Comparison of ENCODE assay signal across 30 mouse cellular contexts in the genomic region with DNA sequence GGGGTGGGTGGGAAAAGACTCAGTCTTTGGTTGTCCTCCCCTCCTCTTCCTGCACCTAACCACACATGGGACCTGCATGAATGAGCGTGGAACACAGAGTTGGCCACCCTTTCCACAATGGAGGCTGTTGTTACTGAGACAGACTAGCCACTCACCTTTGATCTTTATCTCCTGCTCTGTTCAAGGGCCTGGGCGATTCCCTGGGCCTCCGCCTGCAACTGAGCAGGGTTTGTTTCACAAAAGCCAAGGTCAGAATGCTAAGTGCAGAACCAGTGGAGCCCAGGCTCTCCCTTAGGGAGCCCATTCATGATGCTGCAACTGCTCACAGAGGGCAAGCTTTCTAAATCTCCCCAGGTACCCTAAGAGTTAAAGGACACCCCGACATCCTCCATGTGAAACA.
DNase-seq lines count a peak whose midpoint lies in the region; ATAC-seq and TF ChIP-seq lines count a peak whose summit lies in the region.
"Had no signal": no experiment of that assay in that cellular context is flagged by ENCODE, and none has a peak within 500 bp of the region (broad histone marks: within the 10 kb centered on the region; RNA-seq: fewer than 3 reads in every experiment).

No protein-coding gene starts in this region.

- WGBS in hindbrain, embryonic 13.5 days: 39% methylated on average over 4 of the region's 4 CpGs
- WGBS in hindbrain, embryonic 12.5 days: 18% methylated on average over 4 of the region's 4 CpGs
- WGBS in midbrain, embryonic 10.5 days: 29% methylated on average over 4 of the region's 4 CpGs
- 44% methylated on average over 4 of the region's 4 CpGs for WGBS in midbrain, postnatal 0 days

- H3K9me3 ChIP-seq in hindbrain, embryonic 13.5 days: no peaks in the 10 kb centered on the region
- H3K9me3 ChIP-seq in hindbrain, embryonic 12.5 days (replicated peaks): no peaks in the 10 kb centered on the region
- no peaks in the 10 kb centered on the region for H3K9me3 ChIP-seq in midbrain, embryonic 10.5 days (replicated peaks)
- no peaks in the 10 kb centered on the region for H3K9me3 ChIP-seq in midbrain, postnatal 0 days (ENCODE audit: low read length)
- H3K9me3 ChIP-seq in ES-E14 (ENCODE audit: control insufficient read depth, insufficient read depth, low read depth, low read length): no peaks in the 10 kb centered on the region
- H3K9me3 ChIP-seq: embryonic facial prominence, embryonic 13.5 days; forebrain, embryonic 10.5 days; forebrain, embryonic 13.5 days; heart, embryonic 12.5 days; heart, embryonic 15.5 days had no signal

- no peak for TF ChIP-seq CTCF in midbrain, postnatal 0 days (IDR thresholded peaks at IDR 0.05)

- peaks cover 45% of the 10 kb centered on the region for H3K4me1 ChIP-seq in hindbrain, embryonic 13.5 days (replicated peaks)
- H3K4me1 ChIP-seq in hindbrain, embryonic 12.5 days: peaks cover 31% of the 10 kb centered on the region
- peaks cover 48% of the 10 kb centered on the region for H3K4me1 ChIP-seq in midbrain, embryonic 10.5 days
- peaks cover 4% of the 10 kb centered on the region; the same call in 1 of the 2 replicates for H3K4me1 ChIP-seq in midbrain, postnatal 0 days (ENCODE audit: insufficient read depth, low read length)
- H3K4me1 ChIP-seq in ES-E14 (ENCODE audit: control insufficient read depth in 2 of 2, insufficient read depth in 2 of 2, low read length in 2 of 2, poor library complexity in 1 of 2): peaks cover 11 to 31% of the 10 kb centered on the region in 2 experiments
- H3K4me1 ChIP-seq: heart, embryonic 12.5 days; heart, embryonic 15.5 days had no signal

- H3K9ac ChIP-seq in hindbrain, embryonic 13.5 days: no peak overlapping the region; the same call in 1 of the 2 replicates
- H3K9ac ChIP-seq in hindbrain, embryonic 12.5 days: no peak overlapping the region
- no peak overlapping the region for H3K9ac ChIP-seq in midbrain, postnatal 0 days (replicated peaks; ENCODE audit: low read length, poor library complexity, severe bottlenecking)
- H3K9ac ChIP-seq in ES-E14 (ENCODE audit: insufficient read depth, low read depth, low read length, poor library complexity, severe bottlenecking): no peak overlapping the region
- H3K9ac ChIP-seq: embryonic facial prominence, embryonic 13.5 days; forebrain, embryonic 13.5 days; heart, embryonic 12.5 days; heart, embryonic 15.5 days; hindbrain, embryonic 14.5 days had no signal

- 0 out of 2 replicates have a peak overlapping the region, but pooled peaks have one; percentile 18 for H3K27ac ChIP-seq in hindbrain, embryonic 13.5 days
- no peak overlapping the region for H3K27ac ChIP-seq in hindbrain, embryonic 12.5 days
- H3K27ac ChIP-seq in midbrain, embryonic 10.5 days (replicated peaks): 0 out of 2 replicates have a peak overlapping the region, but pooled peaks have one; percentile 10
- H3K27ac ChIP-seq in midbrain, postnatal 0 days (ENCODE audit: low read depth, low read length): no peak overlapping the region
- H3K27ac ChIP-seq in ES-E14 (ENCODE audit: insufficient read depth, low read depth, low read length, poor library complexity, severe bottlenecking): peak overlapping the region; percentile 87; the same call in 1 of the 2 replicates
- H3K27ac ChIP-seq: embryonic facial prominence, embryonic 10.5 days; embryonic facial prominence, embryonic 13.5 days; forebrain, embryonic 13.5 days; gastrocnemius, adult 2 months; heart, embryonic 15.5 days; hindbrain, embryonic 14.5 days; hindbrain, postnatal 0 days had no signal

- DNase-seq in midbrain, embryonic 10.5 days (ENCODE audit: low spot score): no peak
- DNase-seq in midbrain, postnatal 0 days (ENCODE audit: low spot score): no peak
- DNase-seq in ES-E14 (ENCODE audit: low read depth, low spot score): peak; percentile 66
- DNase-seq in embryo, embryonic 9.5 days (ENCODE audit: extremely low spot score): no peak
- DNase-seq: adrenal gland, postnatal 10 days; B cell, adult 2 months; cerebellum, adult 11 months; cerebellum, adult 2 months; cerebellum, adult 9-11 months; cerebellum, postnatal 25 days; gastrocnemius, adult 2 months; gastrocnemius, postnatal 14 days; heart, adult 11 months; heart, postnatal 10 days; heart, postnatal 36 days; kidney, adult 18-20 months had no signal

- H3K4me2 ChIP-seq in hindbrain, embryonic 13.5 days: no peak overlapping the region
- no peak overlapping the region for H3K4me2 ChIP-seq in hindbrain, embryonic 12.5 days (replicated peaks)
- no peak overlapping the region for H3K4me2 ChIP-seq in midbrain, postnatal 0 days (ENCODE audit: low read depth, low read length, poor library complexity, severe bottlenecking)
- H3K4me2 ChIP-seq: embryonic facial prominence, embryonic 13.5 days; forebrain, embryonic 13.5 days; heart, embryonic 12.5 days; heart, embryonic 15.5 days; hindbrain, embryonic 14.5 days had no signal

- ATAC-seq in hindbrain, embryonic 13.5 days (ENCODE audit: low FRiP score): no peak
- no peak for ATAC-seq in hindbrain, embryonic 12.5 days (ENCODE audit: low FRiP score)
- ATAC-seq in midbrain, postnatal 0 days (ENCODE audit: low FRiP score): no peak
- ATAC-seq in erythroblast, adult 5-6 weeks (replicated peaks; ENCODE audit: low FRiP score, poor library complexity, severe bottlenecking): no peak
- ATAC-seq: forebrain, embryonic 13.5 days; forebrain, embryonic 16.5 days; hindbrain, postnatal 0 days; inflammation-experienced regulatory T-cells, adult 6 months; intestine, embryonic 16.5 days had no signal

- no peaks in the 10 kb centered on the region for H3K36me3 ChIP-seq in hindbrain, embryonic 13.5 days
- no peaks in the 10 kb centered on the region for H3K36me3 ChIP-seq in hindbrain, embryonic 12.5 days
- H3K36me3 ChIP-seq in midbrain, embryonic 10.5 days: no peaks in the 10 kb centered on the region
- no peaks in the 10 kb centered on the region for H3K36me3 ChIP-seq in midbrain, postnatal 0 days (ENCODE audit: insufficient read depth, low read length)
- H3K36me3 ChIP-seq in ES-E14 (ENCODE audit: control insufficient read depth, insufficient read depth, low read length, poor library complexity, severe bottlenecking): no peaks in the 10 kb centered on the region
- H3K36me3 ChIP-seq: embryonic facial prominence, embryonic 10.5 days; embryonic facial prominence, embryonic 13.5 days; forebrain, embryonic 10.5 days; heart, embryonic 12.5 days; heart, embryonic 15.5 days had no signal

- H3K4me3 ChIP-seq in hindbrain, embryonic 13.5 days: no peak overlapping the region
- no peak overlapping the region for H3K4me3 ChIP-seq in hindbrain, embryonic 12.5 days
- H3K4me3 ChIP-seq in midbrain, embryonic 10.5 days: no peak overlapping the region
- no peak overlapping the region for H3K4me3 ChIP-seq in midbrain, postnatal 0 days (ENCODE audit: low read depth, low read length)
- no peak overlapping the region for H3K4me3 ChIP-seq in ES-E14 (ENCODE audit: insufficient read depth in 1 of 2, low read depth in 1 of 2, low read length in 2 of 2, poor library complexity in 1 of 2, severe bottlenecking in 1 of 2)
- H3K4me3 ChIP-seq: embryonic facial prominence, embryonic 10.5 days; embryonic facial prominence, embryonic 13.5 days; forebrain, embryonic 10.5 days; forebrain, embryonic 13.5 days; gastrocnemius, adult 2 months; heart, embryonic 12.5 days; heart, embryonic 15.5 days had no signal

- 0 out of 2 replicates have a peak, but pooled peaks cover 3% of the 10 kb centered on the region for H3K27me3 ChIP-seq in hindbrain, embryonic 13.5 days
- 0 out of 2 replicates have a peak, but pooled peaks cover 6% of the 10 kb centered on the region for H3K27me3 ChIP-seq in hindbrain, embryonic 12.5 days
- H3K27me3 ChIP-seq in midbrain, embryonic 10.5 days (ENCODE audit: low read depth, poor library complexity, severe bottlenecking): peaks cover 58% of the 10 kb centered on the region
- no peaks in the 10 kb centered on the region for H3K27me3 ChIP-seq in midbrain, postnatal 0 days (ENCODE audit: insufficient read depth, low read length)

- in situ Hi-C loops in ES-E14 (cut with MboI; ENCODE audit: low sequenced_read_pairs in 2 of 2, unreplicated experiment in 2 of 2): loop anchor here in 1 of 2 experiments (25.0 kb wide), 1 partner anchor 89 kb away; the partner anchor contains the start of gene Mgat5b

TF ChIP-seq in ES-E14, 5 proteins besides CTCF, POLR2A, EP300 and RAD21:
- TF ChIP-seq ZNF384 (IDR thresholded peaks at IDR 0.05; ENCODE audit: low read depth, low read length) (no peak), MAFK (IDR thresholded peaks at IDR 0.05; ENCODE audit: insufficient read depth, low read depth, low read length) (no peak), HCFC1 (IDR thresholded peaks at IDR 0.05; ENCODE audit: borderline replicate concordance, insufficient read depth, low read length) (no peak), CHD2 (IDR thresholded peaks at IDR 0.05; ENCODE audit: low read depth, low read length) (no peak), ZC3H11A (IDR thresholded peaks at IDR 0.05; ENCODE audit: borderline replicate concordance, low read depth, low read length) (no peak)
TF ChIP-seq in ES-E14: peak in this region for 0.

Comparison
In these comparisons a context has a peak if more than half of its experiments do, and no peak if none do; other contexts are left out.
1. H3K27ac ChIP-seq: peak in hindbrain, embryonic 13.5 days (single experiment), midbrain, embryonic 10.5 days (single experiment) and ES-E14 (single experiment); none in hindbrain, embryonic 12.5 days (single experiment) and midbrain, postnatal 0 days (single experiment).